Mouse (Mus musculus) spleen, postnatal 36 days (tissue): ENCODE results near the gene Fam222b.
"Not testable (repeated sequence)": the region's sequence is repeated elsewhere in the genome, so short reads cannot be mapped to it uniquely, and the experiment has no call there.

ENCODE experiments used
- DNase-seq, 2 experiments: peaks; one replicate each; pipeline ENCODE4 v3.0.0; 2022; ENCODE audit warnings: low spot score in 2 of 2, mixed read lengths in 1 of 2

Gene Fam222b

DNA sequence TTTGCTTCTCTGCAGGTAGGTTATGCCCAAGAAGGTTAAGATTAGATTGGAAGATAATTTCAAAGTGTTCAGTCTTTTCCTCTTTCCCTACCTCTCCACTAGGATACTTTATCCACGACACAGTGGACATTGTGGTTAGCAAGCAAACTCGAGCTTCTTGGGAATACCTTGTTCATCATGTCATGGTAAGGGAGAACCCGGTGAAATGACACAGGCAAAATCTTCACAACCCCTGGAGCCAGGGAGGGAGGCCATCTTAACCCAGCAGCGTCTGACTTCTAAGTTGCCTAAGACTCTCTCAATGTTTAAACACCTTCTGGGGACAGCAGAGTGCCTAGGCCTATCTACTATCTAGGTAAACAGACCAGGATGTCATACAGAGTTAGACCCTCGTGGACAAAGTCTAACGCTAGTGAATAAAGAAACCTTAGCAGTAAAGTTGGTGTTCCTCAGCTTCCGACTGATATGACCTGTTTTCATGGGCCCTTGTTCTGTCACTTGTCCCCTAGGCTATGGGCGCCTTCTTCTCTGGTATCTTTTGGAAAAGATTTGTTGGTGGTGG lies 85.1 kb downstream of the Fam222b start:
- DNase-seq: no peak

DNA sequence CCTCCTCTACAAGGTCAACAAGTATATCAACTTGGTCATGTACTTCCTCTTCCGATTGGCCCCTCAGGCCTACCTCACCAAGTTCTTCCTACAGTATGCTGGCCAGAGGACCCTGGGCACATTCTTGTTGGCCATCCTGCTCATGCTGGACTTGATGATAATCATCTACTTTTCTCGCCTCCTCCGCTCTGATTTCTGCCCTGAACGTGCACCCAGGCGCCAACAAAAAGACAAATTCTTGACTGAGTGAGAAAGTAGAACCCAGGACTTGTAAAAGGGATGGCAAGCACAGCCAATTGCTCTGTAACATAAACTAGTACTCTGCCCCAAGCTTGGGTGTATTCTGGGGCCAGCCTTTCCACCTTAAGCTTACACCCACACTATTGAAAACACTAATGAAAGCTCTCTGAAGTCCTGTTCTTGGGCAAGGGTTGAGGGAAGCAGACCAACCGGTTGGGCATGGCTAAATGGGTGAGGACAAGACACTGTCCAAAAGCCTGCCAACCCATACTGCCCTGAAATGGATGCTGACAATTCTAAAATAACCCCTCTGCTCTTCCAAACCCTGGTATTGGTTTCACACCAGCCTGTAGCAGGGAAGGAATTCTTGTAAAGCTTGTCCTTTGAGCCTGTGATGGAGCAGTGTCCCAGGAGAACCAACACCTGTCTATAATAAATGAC lies 85.8 kb downstream of the Fam222b start:
- DNase-seq: no peak

DNA sequence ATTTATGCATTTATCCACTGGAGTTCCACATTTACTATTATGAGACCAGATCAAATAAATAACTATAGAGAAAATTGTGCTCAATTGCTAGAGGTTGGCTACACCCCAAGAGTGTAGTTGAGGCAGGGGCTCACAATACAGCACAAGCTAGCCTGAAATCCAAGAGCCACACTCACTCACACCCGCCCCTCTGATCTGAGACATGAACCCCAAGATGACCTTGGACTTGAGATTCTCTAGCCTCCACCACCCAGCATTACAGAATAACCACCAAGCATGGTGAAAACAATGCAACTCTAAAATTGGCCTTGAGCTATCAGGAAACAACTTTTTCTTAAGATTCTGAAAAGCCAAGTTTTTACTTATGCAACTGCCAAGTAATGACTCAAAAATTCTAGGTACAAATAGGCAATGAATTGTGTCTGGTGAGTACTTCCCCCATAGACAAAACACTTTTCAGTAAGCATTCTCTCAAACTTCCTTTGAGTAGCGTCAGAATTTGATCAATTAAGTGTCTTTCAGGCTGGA lies 87.4 kb downstream of the Fam222b start:
- no peak for DNase-seq

- DNase-seq: no peak
These were observed 88.0 kb downstream of the Fam222b start for GRCm38 (mm10) chr11:78182450-78182849.

DNA sequence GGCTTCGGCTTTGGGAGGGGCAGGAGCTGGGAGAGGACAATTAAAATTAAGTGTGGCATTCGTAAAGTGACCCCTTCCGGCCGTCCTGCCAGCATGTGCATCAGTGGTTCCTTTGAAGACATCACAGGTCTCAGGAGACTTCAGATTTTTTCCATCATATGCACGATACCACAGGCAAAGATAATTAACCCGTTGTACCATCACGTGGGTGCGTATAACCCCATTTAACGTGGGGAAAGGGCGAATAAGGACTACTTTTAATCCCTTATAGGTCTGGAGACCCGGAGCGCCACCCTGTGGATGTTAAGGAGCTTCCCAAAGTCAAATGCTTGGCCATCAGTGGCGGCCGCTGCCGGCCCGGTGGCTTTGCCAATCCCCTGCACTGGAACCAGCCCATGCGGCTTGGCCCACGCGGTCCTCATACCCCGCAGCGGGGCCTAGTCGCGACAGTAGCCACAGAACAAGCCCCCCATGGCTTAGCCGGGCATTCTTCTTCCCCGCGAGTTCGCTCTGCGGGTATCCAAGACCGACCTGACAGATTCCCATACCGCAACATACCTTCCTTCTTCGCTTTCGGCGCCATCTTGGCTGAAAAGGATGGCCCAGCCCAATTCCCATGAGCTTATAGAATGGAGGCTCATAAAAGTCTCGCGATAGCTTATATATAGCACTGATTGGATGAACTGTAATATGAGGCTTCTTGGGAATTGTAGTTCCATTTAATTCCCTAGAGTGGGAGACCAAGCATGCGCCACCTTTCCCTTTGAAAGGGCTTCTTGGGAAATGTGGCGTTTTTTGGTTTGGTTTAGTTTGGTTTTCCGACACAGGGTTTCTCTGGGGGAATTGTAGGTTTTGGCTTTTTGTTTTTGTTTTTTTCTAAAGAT lies 88.7 kb downstream of the Fam222b start, which contains the start of gene Rpl23a:
Gene Rpl23a (minus strand): TSS at position 624 of the 884 bp plus-strand sequence.
- peak; percentile 79 to 87 for DNase-seq

GRCm38 (mm10) chr11:78183884-78184514 lies 89.5 kb downstream of the Fam222b start:
- no peak for DNase-seq

- not testable (repeated sequence) for DNase-seq
These were observed 90.2 kb downstream of the Fam222b start for GRCm38 (mm10) chr11:78184702-78185101.

GRCm38 (mm10) chr11:78188331-78189233 lies 94.1 kb downstream of the Fam222b start, which contains the start of gene Rab34:
Rab34 (plus strand) TSS chr11:78188430.
- DNase-seq: no peak

DNA sequence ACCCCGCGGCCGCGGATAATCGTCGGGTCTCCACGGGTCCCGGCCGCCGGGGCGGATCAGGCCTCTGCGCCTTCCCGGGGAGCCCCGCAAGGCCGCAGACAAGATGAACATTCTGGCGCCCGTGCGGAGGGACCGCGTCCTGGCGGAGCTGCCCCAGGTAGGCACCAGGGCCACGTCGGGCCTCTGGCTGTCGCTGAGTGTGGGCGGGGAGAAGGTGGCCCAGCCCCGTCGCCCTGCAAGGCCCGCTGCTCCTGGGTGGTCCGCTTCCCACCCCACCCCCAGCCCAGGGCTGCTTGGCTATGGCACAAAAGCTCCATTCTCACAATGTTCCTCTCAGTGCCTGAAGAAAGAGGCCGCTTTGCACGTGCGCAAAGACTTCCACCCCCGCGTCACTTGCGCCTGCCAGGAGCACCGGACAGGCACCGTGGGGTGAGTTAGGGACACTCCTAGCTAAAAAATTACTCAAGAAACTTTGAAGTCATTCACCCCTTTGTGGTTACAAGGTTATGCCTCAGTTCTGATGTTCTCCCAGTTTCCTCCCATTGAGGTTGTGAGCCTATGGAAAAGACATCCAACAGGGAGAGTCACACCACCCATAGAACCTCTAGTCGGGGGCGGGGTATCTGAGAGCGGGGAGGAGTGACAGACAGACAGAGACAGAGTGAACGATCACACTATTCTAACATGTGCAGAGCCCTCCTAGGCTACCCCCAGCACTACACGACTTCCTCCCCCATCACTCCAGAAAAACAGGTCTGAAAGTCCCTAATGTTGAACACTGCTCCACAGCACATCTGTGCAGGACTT lies 95.0 kb downstream of the Fam222b start:
- no peak for DNase-seq

DNA sequence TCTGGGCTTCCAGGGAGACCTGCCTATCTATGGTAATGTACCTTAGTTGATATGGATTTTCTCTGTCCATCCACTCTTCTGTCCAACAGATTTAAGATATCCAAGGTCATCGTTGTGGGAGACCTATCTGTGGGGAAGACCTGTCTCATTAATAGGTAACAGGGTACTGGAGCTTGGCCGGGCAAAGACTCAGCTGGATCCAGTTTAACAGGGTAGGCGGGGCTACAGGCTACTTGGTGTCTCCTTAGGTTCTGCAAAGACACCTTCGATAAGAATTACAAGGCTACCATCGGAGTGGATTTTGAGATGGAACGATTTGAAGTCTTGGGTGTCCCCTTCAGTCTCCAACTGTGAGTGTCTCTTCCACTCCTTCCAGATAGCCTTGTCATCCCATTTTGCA lies 95.6 kb downstream of the Fam222b start:
- DNase-seq: no peak

GRCm38 (mm10) chr11:78193113-78193512 lies 98.7 kb downstream of the Fam222b start, which contains the start of gene Proca1:
Proca1 (plus strand) TSS chr11:78193392.
- no peak for DNase-seq

DNA sequence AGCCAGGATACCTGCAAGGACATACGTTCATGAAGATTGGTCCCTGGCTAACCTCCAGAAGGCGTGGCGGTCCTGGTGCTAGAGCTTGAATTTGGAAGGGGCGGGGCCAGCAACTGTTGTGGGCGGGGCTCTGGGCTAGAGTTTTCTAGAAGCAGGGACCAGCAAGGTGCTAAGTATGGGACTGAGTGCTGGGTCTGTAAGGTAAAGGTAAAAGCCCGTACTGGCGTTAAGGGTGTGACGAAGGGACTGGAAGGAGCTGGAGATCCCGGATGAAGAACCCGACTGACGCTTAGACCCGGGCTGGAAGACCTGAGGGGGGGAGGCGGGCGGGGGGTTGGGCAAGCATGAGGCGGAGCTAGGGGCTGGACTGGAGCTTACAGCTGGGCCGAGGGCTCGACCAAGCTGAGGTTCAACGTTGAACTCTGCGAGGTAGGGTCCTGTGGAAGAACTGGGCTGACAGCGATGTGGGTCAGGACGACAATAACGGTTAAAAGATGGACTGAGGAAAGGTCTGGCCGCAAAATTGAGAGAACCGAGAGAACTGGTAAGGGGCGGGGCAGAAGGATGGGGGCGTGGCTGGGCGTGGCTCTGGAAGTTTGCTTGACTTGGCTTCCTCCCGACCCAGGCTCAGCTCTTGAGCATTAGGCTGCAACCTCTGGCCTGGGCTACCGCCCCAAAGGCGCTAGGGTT lies 100.1 kb downstream of the Fam222b start:
- peak; percentile 64 to 75 for DNase-seq

GRCm38 (mm10) chr11:78195101-78195863 lies 100.8 kb downstream of the Fam222b start:
- DNase-seq: no peak

DNA sequence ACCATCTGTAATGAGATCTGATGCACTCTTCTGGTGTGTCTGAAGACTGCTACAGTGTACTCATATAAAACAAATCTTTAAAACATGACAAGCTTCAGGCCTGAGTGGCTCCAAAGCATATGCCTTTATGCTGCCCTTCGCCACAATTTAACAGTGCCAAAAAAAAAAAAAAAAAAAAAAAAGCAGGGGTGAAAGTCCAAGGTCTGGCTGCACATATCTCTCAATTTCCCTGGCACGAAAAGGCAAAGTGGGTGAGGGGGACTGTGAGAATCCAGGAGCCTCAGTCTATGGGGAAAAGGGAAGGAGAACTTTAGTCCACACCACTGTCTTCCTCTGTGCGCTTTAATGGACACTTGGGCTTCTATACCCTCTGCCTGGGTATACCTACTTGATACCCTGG lies 107.9 kb downstream of the Fam222b start:
- DNase-seq: no peak

- DNase-seq: no peak
These were observed 109.8 kb downstream of the Fam222b start for GRCm38 (mm10) chr11:78204287-78204686.

DNA sequence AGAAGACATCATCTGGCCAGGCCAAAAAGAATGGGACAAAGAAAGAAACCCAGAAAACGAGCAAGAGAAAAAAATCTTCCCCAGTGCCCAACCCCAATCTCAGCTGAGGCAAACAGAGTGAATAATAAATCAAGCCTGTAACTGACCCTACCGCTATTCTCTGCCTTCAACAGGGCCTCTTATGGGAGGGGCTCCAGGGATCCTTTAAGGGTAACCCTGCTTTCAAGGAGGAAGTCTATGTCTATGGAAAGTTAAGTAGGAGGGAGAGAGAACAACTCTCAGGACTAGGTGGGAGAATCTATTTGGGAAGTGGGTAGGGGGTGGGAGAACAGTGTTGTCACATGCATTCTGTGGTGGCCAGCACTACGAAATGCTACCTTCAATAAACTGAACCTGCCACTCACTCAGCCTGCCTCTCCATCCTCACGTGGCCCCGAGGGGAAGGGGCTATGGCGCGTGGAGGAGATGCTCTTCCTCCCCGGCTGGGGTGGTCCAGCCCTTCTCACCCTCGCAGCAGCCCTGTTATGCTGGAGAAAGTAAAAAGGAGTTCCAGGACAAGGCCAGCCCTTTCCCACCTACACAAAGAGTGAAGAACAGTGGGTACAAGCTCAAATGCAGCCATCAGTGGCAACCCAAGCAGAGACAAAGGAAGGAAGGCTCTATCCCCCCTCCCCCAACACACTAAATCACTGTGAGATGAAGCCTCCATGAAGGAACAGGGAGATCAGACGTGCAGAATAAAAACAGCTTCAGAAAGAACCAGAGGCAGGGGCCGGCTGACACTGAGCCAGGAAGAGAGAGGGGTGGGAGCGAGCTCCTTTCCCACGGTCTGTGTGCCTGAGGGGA lies 111.1 kb downstream of the Fam222b start:
- no peak for DNase-seq
